Mouse (Mus musculus): ENCODE results near the gene Otulin.

Otulin gene

DNA sequence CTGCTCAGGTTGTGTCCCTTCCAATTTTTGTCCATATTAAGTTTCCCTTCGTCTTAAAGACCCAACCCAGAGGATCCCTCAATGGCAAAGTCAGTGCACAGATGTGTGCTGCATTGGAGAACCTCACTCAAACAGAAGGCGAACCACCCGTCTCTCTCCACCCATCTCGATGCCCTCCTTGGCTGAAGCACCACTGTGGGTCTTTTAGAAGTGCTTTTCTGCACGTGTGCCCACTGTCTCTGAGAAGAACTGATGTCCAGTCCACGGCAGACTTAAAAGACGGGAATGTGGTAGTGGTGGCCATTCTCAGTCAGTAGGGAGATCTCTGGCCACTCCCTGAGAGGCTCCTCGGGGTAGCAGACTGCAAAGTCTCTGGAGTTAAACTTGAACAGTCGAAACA is 26.1 kb upstream of the Otulin start:
- no peak for DNase-seq

DNA sequence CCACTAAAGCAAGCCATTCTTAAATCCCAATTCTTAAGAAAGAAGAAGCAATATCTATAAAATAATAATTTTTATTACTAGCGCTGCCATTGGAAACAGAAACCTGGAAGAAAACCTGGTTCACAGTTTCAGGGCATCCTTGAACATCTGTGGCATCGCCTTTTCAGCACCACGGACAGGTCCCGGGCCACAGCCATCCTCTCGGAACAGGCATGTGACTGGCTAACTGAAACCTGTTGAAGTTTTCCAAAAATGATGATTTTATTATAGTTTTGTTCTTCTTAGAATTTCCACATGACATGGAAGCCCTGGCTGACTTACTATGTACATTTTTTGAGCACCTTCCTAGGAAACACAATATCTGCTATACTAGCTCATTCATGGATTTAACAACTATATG is 24.5 kb upstream of the Otulin start:
- no peak for DNase-seq

DNA sequence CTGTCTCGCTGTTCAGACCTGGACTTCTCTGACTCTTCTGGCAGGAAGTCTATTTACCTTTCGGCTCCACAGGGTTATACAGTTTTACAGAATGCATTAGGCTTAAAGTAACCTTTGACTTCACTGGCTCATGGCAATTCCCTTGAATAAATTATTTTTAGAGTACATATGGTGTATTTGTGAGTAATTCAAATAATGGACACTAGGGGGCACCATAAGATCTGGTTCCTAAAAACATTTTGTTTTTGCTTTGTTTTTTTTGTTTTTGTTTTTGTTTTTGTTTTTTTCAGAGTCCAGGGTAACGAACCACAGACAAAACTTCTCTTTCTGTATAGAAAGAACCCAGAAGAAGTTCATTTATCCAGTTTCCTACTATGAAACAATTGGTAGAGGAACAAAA is 17.2 kb upstream of the Otulin start:
- DNase-seq, result no peak

DNA sequence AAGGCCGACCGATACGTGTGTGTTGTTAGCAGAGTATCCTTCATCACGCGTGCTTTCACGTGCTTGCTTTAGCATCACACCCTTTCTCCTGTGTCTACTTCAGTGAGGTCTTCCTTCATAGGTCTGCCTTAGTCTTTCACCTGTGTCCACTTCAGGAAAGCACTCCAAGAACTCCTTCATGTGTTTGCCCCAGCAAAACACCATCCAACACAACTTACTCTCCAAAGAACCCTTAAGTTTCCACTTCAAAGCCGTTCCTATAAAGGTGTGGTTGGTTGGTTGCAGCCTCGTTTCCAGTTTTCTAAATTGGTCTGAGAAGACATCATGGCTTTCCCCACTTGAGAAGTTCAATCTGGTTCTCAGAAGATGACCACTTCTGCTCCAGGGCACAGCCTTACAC is 16.2 kb upstream of the Otulin start:
- no peak for DNase-seq

DNA sequence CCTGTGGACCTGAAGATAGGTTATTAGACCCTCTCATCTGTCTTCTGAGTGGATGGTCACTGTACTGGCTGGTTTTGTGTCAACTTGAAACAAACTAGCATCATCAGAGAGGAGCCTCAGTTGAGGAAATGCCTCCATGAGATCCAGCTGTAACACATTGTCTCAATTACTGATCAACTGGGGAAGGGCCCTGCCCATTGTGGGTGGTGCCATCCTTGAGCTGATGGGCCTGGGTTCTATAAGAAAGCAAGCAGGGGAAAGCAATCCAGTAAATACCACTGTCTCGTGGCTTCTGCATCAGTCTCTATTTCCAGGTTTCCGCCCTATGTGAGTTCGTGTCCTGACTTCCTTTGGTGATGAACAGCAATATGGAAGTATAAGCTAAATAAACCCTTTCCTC is 14.8 kb upstream of the Otulin start:
- no peak for DNase-seq

DNA sequence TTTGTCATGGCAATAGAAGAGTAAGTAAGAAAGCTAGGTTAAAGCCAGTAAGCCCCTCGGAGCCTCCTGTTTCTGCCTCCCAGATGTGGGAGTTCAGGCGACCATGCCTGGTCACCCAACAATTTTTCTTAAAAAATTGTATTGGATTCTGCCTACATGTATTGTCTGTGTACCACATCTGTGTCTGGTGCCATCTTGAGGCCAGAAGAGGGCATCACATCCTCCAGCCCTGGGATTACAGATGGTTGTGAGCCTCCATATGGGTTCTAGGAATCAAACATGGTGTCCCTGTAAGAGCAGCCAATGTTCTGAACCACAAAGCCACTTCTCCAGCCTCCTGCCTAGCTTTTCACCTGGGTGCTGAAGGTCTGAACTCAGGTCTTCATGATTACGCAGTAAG is 12.4 kb upstream of the Otulin start:
- no peak for DNase-seq

DNA sequence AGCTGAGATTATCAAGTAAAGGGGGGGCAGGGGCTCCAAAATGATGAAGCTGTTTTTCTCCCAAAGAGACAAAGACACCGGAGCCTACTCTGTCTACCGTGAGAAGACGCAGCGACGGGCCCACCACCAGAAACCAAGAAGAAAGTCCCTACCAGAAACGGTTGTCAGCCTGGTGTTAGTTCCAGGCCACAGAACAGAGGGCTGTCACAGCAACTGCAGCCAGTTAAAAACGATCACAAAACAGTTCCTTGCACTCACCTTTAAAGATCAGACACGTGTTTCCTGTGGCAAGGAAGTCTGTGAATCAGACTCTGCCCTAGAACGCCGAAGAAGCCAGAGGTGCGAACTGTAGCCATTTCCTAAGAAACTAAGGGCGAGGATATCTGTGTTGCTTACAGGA is 10.7 kb upstream of the Otulin start:
- no peak for DNase-seq

DNA sequence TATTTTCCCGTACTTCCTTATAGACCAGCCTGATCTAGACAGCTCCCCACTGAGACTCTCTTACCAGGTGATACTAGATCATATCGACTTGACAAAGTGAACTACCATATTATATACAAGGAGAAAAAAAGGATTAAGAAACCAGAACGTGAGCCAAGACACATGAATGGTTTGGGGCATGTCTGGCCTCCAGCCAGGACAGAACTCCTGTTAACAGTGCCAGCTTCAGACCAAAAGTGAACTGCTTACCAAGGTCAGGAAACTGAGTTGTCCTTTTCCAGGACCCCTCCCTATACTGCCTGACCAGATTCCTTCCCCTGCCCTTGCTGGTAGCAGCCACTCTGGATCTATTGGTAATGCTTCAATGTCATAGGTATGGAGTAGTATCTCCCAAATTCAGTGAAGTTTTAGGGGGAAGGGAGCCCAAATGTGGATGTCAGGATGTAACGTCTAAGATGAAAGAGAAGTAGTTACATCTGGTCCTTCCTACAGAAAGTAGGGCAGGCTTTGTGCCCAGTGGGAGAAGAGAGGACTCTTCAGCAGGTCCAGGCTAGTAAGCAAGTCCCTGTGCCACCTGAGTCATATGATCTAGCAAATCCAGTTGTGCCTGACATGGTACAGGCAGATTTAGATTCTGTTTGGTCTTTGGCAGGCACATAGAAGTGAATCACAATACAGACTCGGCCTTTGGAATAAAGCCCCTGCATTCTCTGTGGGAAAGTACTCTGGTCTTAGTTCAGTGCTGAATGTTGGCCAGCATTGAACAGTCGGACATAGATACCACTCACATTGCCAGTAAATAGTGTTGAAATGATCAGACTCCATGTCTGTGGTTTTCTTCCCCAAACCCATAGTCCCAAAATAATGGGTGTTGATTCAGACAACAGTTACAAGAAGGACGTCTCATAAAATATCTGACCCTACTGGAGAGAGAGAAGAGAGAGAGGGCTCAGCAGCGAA is 3.7 kb upstream of the Otulin start:
- DNase-seq, result no peak

DNA sequence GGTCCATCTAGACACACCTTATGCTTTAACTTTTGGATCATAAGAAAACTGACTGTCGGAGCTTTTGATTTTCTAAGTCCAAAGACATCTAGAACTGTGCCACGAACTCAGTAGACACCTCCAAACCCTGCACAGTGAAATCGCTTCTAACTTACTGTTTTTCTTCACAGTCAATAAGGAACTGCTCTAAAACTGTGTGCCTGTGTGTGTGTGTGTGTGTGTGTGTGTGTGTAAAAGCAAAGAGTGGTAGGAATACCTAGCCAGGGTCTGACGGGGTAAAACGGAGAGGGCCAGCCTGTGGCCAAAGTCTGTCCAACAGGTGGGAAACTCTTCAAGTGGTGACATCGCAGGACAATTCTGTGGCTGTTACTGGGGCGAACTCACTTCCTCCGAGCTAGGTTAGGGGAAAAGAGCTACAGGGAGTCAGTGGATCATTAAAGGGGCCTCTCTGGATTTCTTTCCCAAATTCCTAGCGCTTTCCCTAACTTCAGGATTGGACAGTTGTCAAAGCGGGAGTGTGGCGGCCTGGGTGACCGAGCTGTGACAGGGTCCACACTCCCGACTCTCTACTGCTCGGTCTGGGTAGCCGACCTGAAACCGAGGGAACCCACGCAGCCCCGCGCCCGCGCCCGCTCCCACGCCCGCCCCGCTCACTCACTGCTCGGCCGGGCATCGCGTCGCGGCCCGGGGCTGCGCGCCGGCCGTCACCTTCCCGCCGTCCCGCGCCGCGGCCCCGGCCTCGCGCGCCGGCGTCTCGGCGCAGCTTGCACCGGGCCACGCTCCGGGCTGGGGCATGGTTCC is 493 bp downstream of the Otulin start:
- DNase-seq, result no peak

DNA sequence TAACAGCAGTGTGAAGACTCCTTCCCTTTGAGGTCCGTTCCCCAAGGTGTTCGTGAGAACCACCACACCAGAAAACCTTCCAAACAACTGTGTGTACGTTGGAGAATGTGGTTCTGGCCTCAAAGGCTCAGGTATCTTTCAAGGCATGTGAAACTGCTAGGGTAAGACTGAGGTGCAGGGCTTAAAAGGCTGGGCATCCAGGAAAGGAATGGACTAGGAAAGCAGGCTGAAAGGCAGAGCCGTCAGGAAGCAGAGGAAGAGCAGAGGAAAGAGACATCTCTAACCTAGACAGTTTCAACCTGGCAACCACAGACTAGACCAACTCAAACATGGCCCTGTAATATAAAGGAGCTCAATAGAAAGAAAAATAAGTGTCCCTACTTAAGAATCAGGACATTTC is 1.4 kb downstream of the Otulin start:
- DNase-seq, result no peak

DNA sequence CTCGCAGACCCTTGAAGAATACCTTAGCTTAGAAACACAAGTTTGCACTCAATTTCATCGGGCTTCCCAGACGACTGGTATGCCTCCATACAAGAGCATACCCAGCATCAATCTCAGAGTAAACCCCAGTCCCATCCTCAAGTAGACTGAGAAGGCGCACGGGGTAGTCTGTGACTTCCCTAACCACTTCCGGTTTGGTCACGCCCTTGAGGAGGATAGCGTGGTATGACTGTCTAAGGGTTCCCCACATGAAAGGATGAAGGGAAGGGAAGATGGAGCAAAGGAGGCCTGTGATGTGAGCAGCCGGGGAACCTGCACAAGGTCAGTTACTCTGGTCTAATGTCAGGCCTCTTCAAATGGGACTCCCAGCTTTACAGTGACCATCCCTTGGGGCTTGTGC is 2.7 kb downstream of the Otulin start:
- no peak for DNase-seq

DNA sequence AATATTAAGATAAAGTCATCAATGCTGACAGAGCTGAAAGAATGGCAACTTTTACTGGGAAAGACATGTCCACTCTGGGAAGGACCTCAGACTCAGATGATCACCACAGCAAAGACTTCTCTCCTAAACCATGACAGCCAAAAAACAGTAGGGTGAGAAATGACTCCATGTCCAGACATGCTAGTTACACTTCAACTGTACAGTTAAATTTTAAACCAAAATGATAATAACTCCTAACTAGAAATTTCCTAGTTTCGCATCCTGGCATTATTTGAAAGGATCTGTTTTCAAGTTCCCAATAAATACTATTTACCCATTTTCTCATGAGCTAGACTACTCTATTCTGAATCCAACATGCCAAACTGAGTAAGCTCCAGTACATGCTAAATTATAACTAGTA is 4.2 kb downstream of the Otulin start:
- no peak for DNase-seq

DNA sequence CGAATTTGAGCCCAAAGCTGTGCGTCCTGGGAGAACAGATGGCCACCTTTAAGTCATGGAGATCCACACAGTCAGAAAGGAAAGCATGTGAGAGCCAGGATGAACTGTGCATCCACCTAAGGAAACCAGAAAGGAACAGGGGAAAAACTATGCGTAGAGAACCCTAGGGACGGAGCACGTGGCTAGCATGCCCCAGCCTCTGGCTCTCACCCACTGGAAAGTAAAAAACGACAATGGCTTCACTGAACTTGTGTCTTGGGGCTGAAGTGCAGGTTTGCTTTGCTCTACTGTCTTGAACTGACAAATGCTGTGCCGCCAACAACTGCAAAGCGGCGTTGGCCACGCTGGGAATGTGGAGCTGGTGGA is 4.6 kb downstream of the Otulin start:
- DNase-seq, result no peak

DNA sequence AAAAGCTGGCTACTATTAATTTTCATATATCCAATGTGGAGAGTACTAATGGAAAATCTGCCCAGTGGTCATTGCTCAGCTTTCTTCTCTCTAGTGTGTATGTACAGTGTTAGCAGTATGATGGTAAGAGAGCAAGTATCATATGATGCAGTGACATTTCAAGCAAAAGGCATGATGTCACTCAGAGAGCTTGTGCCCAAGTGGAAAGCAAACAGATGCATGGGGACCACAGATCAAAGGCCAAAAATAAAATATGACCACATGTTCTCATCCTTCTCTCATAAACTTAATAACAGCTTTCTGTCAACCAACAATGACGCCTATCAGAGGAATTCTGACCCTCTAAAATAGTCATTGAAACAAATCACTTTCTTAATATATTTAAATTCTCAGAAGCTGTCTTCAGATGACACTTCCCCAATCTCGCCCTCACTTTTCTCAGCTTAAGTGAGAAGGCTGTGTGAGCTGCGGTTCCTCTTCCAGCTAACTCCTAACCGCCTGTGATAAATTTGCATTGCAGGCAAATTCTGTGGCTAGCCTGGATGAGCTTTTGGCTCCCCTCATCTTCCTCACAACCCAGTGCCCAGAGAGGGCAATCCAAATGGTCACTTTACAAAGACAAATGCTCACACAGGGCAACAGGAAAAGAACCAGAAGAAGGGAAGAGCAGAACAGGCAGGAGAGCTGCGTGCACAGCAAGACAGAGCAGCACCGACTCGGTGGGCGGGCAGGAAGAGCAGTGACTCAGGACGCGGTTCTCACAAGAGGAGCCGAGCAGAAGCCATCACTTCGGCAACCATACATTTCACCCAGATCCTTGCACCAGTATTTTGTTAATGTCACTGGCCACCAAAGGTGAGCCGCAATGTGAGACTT is 5.2 kb downstream of the Otulin start:
- peak; percentile 51 for DNase-seq

DNA sequence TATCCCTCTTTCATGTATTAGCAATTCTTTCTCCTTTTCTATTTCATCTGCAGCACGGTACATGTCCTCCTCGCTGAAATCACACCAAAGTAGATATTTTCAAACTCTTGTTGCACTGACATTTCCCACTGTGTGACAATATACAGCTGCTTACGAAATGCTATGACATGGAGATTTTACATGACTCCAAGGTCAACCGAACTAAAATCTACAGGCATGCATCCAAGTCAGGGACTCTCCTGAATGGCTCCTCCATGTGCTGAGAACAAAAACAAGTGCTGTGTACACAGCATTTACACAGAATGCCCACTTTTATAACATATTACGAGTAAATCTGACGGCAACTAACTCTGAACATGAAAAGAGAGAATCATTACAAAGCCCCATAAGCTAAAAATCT is 7.2 kb downstream of the Otulin start:
- DNase-seq, result no peak

DNA sequence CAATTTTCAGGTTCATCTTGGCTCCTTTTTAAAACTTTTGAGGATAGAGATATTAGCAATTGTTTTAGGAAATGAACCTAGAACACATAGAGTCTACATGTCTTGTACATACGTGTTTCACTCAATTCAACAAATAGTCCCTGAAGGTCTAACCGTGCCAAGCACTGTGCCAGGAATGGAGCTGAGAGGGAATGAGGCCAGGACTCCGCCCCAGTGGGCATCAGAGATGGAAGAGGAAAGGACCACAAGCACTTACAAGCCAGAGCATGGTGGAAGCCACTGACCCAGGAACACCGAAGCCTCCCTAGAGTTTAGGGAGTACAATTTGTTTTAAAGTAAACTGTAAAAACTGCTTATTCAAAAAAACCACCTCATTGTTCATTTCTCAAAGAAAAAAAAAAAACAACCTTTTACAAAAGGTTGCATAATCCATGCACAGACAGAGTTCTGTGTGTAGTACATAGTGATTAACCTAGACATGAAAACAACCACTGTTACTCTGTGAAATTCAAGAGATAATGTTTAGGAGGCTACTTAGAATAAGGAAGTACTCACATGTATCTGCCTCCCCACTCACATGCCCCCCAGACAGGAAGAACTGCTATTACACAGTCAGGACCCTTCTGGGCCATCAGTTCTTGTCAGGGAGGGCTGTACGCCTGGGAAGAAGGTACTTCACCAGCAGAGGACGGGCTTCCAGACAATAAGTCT is 9.9 kb downstream of the Otulin start:
- DNase-seq, result no peak

DNA sequence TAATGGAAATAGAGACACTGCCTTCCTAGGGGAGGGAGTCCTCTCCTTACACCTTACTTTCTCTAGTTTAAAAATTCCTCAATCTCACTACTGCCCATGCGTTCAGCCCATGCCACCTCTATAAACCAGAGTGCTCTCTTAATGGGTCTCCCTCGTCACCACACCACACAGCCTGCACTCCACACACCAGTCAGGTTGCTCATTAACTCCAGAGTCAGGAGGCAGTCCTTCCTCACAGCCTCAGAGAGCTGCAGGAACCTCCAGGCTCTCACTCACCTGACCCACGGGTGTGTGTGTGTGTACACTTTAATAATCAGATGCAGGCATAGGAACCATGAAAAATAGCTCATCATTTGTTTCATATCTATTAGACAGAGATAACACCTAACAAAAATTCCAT is 10.8 kb downstream of the Otulin start:
- no peak for DNase-seq

DNA sequence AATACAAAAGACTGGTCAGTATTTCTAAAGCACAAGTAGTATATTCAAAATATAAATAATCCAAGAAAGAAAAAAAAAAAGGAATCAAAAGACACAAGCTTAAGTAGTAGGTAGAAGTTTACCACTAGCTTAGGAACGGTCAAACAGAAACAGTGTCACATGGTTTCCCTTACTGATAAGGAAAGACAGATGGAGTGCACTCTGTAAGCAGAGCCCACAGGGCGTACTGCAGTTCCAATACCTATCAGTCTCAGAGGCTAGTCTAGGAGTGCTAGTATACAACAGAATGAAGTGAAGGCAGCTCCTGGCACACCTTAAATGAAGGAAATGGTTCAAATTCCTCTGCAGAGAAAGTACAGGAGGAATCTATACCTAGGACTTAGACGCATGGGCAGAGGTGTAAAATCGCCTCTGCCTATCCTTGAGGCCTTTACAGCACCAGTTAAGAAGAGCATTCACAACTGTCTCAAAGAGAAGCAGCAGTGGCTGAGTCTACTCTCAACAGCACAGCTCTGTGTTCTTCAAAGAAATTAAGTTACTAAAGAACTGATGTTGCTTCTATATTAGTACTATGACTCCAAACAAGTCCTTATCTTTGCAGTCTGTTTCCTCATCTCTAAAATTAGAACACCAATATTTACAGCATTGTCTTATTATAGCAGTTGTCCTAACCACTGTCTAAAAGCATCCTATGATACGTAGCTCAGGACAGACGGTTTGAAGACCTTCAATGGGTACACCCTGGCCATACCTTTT is 11.5 kb downstream of the Otulin start:
- DNase-seq, result no peak

DNA sequence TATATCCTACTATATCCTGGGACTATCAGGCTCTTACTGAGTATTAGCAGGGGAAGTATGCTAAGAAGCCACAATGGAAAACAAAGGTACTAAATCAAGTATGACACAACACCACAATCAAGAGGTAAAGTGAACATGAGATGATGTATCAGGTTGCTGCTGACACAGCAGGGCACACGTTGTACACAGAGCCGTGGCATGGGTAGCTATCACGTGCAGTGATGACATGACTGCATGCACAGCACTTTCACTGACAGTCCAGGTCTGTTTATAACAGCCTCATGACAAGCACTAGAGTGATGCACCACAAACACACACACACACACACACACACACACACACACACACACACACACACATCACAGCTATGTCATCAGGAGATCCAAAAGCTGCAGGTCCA is 13.3 kb downstream of the Otulin start:
- DNase-seq, result no peak

DNA sequence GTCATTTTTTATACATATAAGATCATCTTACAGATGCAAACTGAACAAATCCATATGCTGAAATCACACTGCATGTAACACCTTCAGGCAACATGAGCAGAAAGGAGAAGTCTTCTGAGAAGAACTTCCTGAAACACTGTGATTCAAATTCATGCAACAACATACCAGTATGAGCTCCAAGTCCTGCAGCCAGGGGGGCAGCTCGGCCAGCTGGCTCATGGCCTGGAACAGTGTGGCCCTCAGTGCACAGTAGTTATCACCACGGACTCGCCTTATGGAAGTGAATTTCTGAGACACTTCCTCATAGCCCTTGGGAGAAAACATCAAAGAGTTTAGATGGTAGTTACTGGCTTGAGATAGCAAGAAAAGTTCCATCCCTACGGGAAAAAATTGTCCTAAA is 14.3 kb downstream of the Otulin start:
- DNase-seq, result peak; percentile 51

DNA sequence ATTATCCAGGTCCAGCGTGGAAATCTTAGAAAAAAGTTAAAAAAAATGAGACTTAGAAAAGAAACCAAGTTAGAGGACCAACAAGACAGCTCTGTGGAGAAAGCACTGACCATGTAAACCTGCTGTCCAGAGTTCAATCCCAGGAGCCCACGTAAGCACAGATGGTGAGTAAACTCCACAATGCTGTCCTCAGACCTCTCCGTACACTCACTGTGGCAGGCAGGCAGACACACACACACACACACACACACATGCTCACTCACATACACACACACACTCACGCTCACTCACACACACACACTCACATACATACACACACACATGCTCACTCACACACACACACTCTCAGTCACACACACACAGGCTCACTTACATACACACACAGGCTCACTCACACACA is 17.2 kb downstream of the Otulin start:
- no peak for DNase-seq

All from cerebellum, adult 8-10 months (tissue).